Mouse (Mus musculus) forebrain, postnatal 0 days (tissue): ENCODE data around the gene Fth1. TPM values are rescaled to one million over a fixed set of nuclear protein-coding genes. Genes with fewer than 3 reads are reported as not detected.

Experiments
- ATAC-seq: fragments of 200-750 bp; cut with Nextera tagmentation; 2 replicates; pipeline ENCODE4 v1.8.0; 2017; ENCODE audit warnings: mild to moderate bottlenecking, moderate library complexity
- DNase-seq: peaks from one replicate; pipeline ENCODE4 v3.0.0-alpha.2; 2015
- H3K27ac ChIP-seq: fragments of 300-500 bp; sonication (generic); 2 replicates; pipeline ENCODE4 v1.5.1; 2014; ENCODE audit warnings: low read depth, mild to moderate bottlenecking, antibody characterized with exemption, low read length, moderate library complexity, mixed read lengths
- H3K27me3 ChIP-seq: fragments of 300-500 bp; sonication (generic); 2 replicates; pipeline ENCODE4 v1.6.1; 2014; ENCODE audit warnings: mild to moderate bottlenecking, low read length, mixed read lengths; ENCODE audit not compliant: insufficient read depth
- H3K36me3 ChIP-seq: fragments of 300-500 bp; sonication (generic); 2 replicates; pipeline ENCODE4 v1.6.1; 2014; ENCODE audit warnings: mild to moderate bottlenecking, moderate library complexity; ENCODE audit not compliant: insufficient read depth
- H3K4me1 ChIP-seq: fragments of 300-500 bp; sonication (generic); 2 replicates; pipeline ENCODE4 v1.6.1; 2014; ENCODE audit warnings: antibody characterized with exemption; ENCODE audit not compliant: insufficient read depth
- H3K4me2 ChIP-seq: fragments of 300-500 bp; sonication (generic); 2 replicates; pipeline ENCODE4 v1.6.1; 2014; ENCODE audit warnings: low read depth, mild to moderate bottlenecking, moderate library complexity
- H3K4me3 ChIP-seq: fragments of 300-500 bp; sonication (generic); 2 replicates; pipeline ENCODE4 v1.5.1; 2014; ENCODE audit warnings: low read depth, low read length, mixed read lengths
- H3K9ac ChIP-seq: fragments of 300-500 bp; sonication (generic); 2 replicates; pipeline ENCODE4 v1.6.1; 2014; ENCODE audit warnings: mild to moderate bottlenecking
- H3K9me3 ChIP-seq: fragments of 300-500 bp; sonication (generic); 2 replicates; pipeline ENCODE4 v1.6.1; 2016; ENCODE audit warnings: low read length
- CTCF ChIP-seq: sonication (generic); IDR thresholded peaks from 2 replicates; pipeline ENCODE4 v1.5.1; 2016; ENCODE audit warnings: antibody characterized with exemption, control low read depth, low read depth
- WGBS: fragments of 180-500 bp; shearing (Covaris S2); extraction: QIAGEN DNeasy Blood & Tissue Kit; methylation state at CpG from one replicate; pipeline ENCODE4 v1.1.7; 2014; 5-methylcytosine and 5-hydroxymethylcytosine counted together
- polyA plus RNA-seq: library from polyadenylated mRNA; unstranded; fragments of >200 nt; fragmentation: Nextera tagmentation; extraction: Ambion mirVana; gene quantifications from 2 replicates; pipeline ENCODE4 v1.2.1, GENCODE M21; 2015
- total RNA-seq: library from RNA; depleted of rRNA; stranded (reverse); fragments of >200 nt; gene quantifications from 2 replicates; pipeline ENCODE4 v1.2.3, GENCODE M21; 2014

Fth1 gene
- total and polyA plus RNA-seq, 2 experiments from 2014 or later, result 300 to 2,984 TPM

- H3K9ac ChIP-seq, result no peak overlapping the region
- ATAC-seq (no peak; the same call in 1 of the 2 replicates), DNase-seq (no peak)
- H3K4me1 ChIP-seq, result no peaks in the 10 kb centered on the region
- no peak for TF ChIP-seq CTCF
- no peak overlapping the region for H3K4me3 ChIP-seq
- no peaks in the 10 kb centered on the region for H3K9me3 ChIP-seq
- H3K27ac ChIP-seq, result no peak overlapping the region
- no peaks in the 10 kb centered on the region for H3K36me3 ChIP-seq
- H3K27me3 ChIP-seq, result no peaks in the 10 kb centered on the region
- H3K4me2 ChIP-seq, result no peak overlapping the region
- 56% methylated on average over 7 of the region's 7 CpGs for WGBS
These were observed 40.6 kb upstream of the Fth1 start for GRCm38 (mm10) chr19:9939841-9940240.

GRCm38 (mm10) chr19:9940903-9941302 is 39.5 kb upstream of the Fth1 start:
- no peak overlapping the region for H3K4me3 ChIP-seq
- no peaks in the 10 kb centered on the region for H3K36me3 ChIP-seq
- 7% methylated on average over 4 of the region's 4 CpGs for WGBS
- ATAC-seq, result no peak
- H3K27me3 ChIP-seq, result no peaks in the 10 kb centered on the region
- H3K4me1 ChIP-seq, result no peaks in the 10 kb centered on the region
- H3K27ac ChIP-seq, result no peak overlapping the region
- no peaks in the 10 kb centered on the region for H3K9me3 ChIP-seq
- H3K9ac ChIP-seq, result no peak overlapping the region
- no peak overlapping the region for H3K4me2 ChIP-seq
- no peak for TF ChIP-seq CTCF
- DNase-seq, result no peak

GRCm38 (mm10) chr19:9941809-9942208 is 38.6 kb upstream of the Fth1 start:
- Histone ChIP-seq H3K4me2 (no peak overlapping the region), H3K4me3 (no peak overlapping the region), H3K27me3 (no peaks in the 10 kb centered on the region), H3K27ac (no peak overlapping the region), H3K36me3 (no peaks in the 10 kb centered on the region), H3K9me3 (no peaks in the 10 kb centered on the region), H3K9ac (no peak overlapping the region), H3K4me1 (no peaks in the 10 kb centered on the region)
- DNase-seq (no peak), ATAC-seq (no peak)
- 67% methylated on average over 1 of the region's 1 CpGs for WGBS
- TF ChIP-seq CTCF, result no peak

- DNase-seq (no peak), ATAC-seq (peak; percentile 36)
- H3K4me1 ChIP-seq, result no peaks in the 10 kb centered on the region
- no peaks in the 10 kb centered on the region for H3K36me3 ChIP-seq
- no peak overlapping the region for H3K9ac ChIP-seq
- no peak overlapping the region for H3K4me3 ChIP-seq
- H3K27me3 ChIP-seq, result no peaks in the 10 kb centered on the region
- 57% methylated on average over 10 of the region's 10 CpGs for WGBS
- H3K27ac ChIP-seq, result no peak overlapping the region
- H3K4me2 ChIP-seq, result no peak overlapping the region
- H3K9me3 ChIP-seq, result no peaks in the 10 kb centered on the region
- TF ChIP-seq CTCF, result no peak
These were observed 37.6 kb upstream of the Fth1 start for GRCm38 (mm10) chr19:9942539-9943533.

GRCm38 (mm10) chr19:9945800-9946564 is 34.4 kb upstream of the Fth1 start:
- no peak overlapping the region for H3K27ac ChIP-seq
- no peaks in the 10 kb centered on the region for H3K27me3 ChIP-seq
- H3K4me3 ChIP-seq, result no peak overlapping the region
- 91% methylated on average over 8 of the region's 8 CpGs for WGBS
- DNase-seq, result no peak
- no peak overlapping the region for H3K9ac ChIP-seq
- no peak overlapping the region for H3K4me2 ChIP-seq
- H3K36me3 ChIP-seq, result no peaks in the 10 kb centered on the region
- H3K4me1 ChIP-seq, result no peaks in the 10 kb centered on the region
- no peak for ATAC-seq
- no peak for TF ChIP-seq CTCF
- no peaks in the 10 kb centered on the region for H3K9me3 ChIP-seq

- Histone ChIP-seq H3K4me1 (no peaks in the 10 kb centered on the region), H3K4me3 (no peak overlapping the region), H3K36me3 (no peaks in the 10 kb centered on the region), H3K27ac (no peak overlapping the region), H3K4me2 (no peak overlapping the region), H3K27me3 (no peaks in the 10 kb centered on the region), H3K9ac (no peak overlapping the region), H3K9me3 (no peaks in the 10 kb centered on the region)
- 80% methylated on average over 3 of the region's 3 CpGs for WGBS
- DNase-seq (no peak), ATAC-seq (no peak; the same call in 1 of the 2 replicates)
- TF ChIP-seq CTCF, result no peak
These were observed 33.4 kb upstream of the Fth1 start for GRCm38 (mm10) chr19:9946986-9947385.

GRCm38 (mm10) chr19:9952390-9952789 is 28.0 kb upstream of the Fth1 start:
- Histone ChIP-seq H3K9me3 (no peaks in the 10 kb centered on the region), H3K4me3 (no peak overlapping the region), H3K36me3 (no peaks in the 10 kb centered on the region), H3K9ac (no peak overlapping the region), H3K4me1 (no peaks in the 10 kb centered on the region), H3K27me3 (no peaks in the 10 kb centered on the region), H3K27ac (no peak overlapping the region), H3K4me2 (no peak overlapping the region)
- no peak for TF ChIP-seq CTCF
- DNase-seq, result no peak
- 71% methylated on average over 3 of the region's 3 CpGs for WGBS
- ATAC-seq, result no peak
